Mouse (Mus musculus) bone marrow macrophage, adult 2 months (primary cell): ENCODE results near the gene Ralb.

ENCODE experiments used
- CTCF ChIP-seq: IDR thresholded peaks from 2 replicates; pipeline ENCODE4 v1.5.1; 2012; ENCODE audit warnings: low read depth, mild to moderate bottlenecking, low read length, moderate library complexity
- POLR2A ChIP-seq: IDR thresholded peaks from 2 replicates; pipeline ENCODE4 v1.6.1; 2012; ENCODE audit warnings: mild to moderate bottlenecking, low read depth, low read length, borderline replicate concordance

- TF ChIP-seq CTCF: no peak
- no peak for TF ChIP-seq POLR2A
These were observed 27.7 kb downstream of the Ralb start for GRCm38 (mm10) chr1:119476905-119477353.
